Mouse (Mus musculus) erythroid progenitor cell, adult 5-6 weeks (primary cell): Measurements from ENCODE around the gene Dedd. TPM values are rescaled to one million over a fixed set of nuclear protein-coding genes. Genes with fewer than 3 reads are reported as not detected.
A peak's percentile ranks its signal among the peaks of the same experiment; 100 is the strongest.

Experiments
- ATAC-seq: replicated peaks from 2 replicates; pipeline ENCODE4 v1.8.0; 2016; ENCODE audit warnings: moderate number of reproducible peaks, mild to moderate bottlenecking, moderate TSS enrichment, inconsistent platforms; ENCODE audit not compliant: poor library complexity, low FRiP score, severe bottlenecking
- total RNA-seq, 2 experiments: library from RNA; stranded (forward) in 1 of 2; stranded (reverse) in 1 of 2; fragments of 150-400 nt in 1 of 2; fragments of 186-747, 209-891 nt in 1 of 2; gene quantifications; 2 replicates each; pipeline versions ENCODE4 v1.2.3 to v1.2.4; 2015 to 2017; ENCODE audit warnings: low replicate concordance in 2 of 2

Gene Dedd
- total RNA-seq, 2 experiments from 2014 or later: 3.3 to 13.4 TPM

DNA sequence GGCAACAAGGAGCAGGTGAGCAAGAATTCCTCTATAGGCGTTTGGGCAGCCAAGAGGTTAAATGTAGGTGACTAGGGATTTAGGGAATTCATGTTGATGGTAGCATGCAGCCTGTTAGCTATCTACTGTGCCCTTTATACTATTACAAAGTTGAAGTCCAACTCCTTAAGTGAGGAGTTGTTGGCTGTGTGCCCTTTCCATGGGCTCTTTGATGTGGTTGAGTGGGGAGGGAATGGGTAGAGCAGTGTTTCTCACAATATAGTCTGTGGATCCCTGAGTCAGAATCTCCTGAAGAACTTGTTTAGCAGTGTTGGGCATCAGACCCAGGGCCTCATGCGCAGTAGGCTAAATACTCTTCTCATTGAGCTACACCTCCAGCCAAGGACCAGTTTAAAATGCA is 27.9 kb downstream of the Dedd start:
- no peak for ATAC-seq

DNA sequence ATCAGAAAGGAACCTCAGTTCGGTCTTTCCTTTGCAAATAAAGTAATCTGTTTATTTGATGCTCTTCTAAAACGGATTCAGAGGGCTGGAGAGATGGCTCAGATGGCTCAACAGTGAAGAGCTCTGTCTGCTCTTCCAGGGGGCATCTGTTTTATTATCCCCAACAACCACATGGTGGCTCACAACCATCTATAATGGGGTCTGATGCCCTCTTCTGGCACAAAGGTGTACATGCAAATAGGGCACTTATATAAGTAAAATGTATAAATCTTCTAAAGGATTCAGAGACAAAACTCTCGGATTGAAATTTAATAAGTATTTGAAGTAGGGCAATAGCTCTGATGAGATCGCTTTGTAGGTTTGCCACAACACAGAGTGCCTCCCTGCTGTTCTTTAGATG is 29.5 kb downstream of the Dedd start:
- 0 out of 2 replicates have a peak, but pooled peaks have one; percentile 31 for ATAC-seq

DNA sequence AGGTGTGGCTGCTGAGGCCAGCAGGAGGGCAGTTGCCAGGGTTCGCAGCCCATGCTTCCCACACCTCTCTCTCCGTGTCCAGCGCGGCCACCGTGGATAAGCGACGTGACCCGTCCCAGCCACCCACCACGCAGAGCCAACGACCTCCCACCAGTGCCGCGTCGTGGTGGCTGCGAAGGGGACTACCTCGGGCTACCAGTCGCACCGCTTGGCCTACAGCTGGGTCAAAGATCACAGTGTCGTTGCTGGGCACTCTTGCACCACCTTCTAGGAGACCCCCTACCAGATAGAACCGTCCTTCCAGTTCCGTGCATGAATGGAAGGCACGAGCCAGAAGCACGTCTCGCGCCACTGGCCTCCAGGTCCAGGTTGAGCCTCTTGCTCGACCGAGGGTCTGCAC is 31.3 kb downstream of the Dedd start:
- ATAC-seq: peak; percentile 1; the same call in 1 of the 2 replicates

GRCm38 (mm10) chr1:171360656-171361055 is 31.7 kb downstream of the Dedd start, which contains the start of gene Klhdc9:
TSS of gene Klhdc9 (minus strand) at chr1:171360798.
- peak; percentile 88 for ATAC-seq

- ATAC-seq: peak; percentile 82
These were observed 32.5 kb downstream of the Dedd start for GRCm38 (mm10) chr1:171361106-171362103.

DNA sequence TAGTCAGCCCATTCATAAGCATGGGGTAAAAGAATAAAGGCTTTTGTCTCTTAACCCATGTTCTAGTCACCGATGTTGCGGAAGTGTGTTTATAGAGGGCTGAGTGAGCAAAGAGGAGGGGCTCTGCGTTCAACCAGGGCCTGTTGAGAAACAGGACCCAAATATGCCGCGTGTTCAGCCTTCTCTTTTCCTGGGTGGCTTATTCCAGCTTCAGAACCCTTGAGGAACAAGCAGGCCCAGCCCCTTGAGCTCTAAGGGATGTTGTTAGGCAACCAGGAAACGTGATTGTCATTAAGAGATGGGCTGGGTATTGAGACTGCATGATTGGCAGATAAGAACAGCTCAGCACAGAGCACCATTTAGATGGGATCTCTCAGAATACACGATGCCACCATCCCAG is 37.0 kb downstream of the Dedd start:
- no peak for ATAC-seq

- ATAC-seq: no peak
These were observed 41.1 kb downstream of the Dedd start, which contains the start of gene Nectin4 for GRCm38 (mm10) chr1:171369845-171370556. TSS of gene Nectin4 (plus strand) at chr1:171370099.

DNA sequence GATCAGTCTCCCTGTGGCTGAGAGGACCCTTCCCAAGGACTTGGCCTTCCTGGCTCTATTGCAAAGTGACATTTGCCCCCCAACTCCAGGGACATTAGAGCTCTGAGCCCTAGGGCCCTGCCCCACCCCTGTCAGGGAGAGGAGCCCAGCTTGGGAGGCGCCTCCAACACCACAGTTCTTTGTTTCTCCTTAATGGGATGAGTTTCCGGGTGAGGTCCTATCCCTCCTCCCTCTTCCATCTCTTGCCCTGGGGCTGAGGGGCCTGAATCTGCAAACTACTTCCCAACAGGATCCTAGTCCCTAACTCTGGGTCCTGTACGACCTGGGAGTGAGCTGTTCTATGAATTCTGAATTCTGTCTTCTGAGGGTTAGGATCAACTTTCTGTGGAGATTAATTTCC is 43.9 kb downstream of the Dedd start:
- ATAC-seq: no peak

DNA sequence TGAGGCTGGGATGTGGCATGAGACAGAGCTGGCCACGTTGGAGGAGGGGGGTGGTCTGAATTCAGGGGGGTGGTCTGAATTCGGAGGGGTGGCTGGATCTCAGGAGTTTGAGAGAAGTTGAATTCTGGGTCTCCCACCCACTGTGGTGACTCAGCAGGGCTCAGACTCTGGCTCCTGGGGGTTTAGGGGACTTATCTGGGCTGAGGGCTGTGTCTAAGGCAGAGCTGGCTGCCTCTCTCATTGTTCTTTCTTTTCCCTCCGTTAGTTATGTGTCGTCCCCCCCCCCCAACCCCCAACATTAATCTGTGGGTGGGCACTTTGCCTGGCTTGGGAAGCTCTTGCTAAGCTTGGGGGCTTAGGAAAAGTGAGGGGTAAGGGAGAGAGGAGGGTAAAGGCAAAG is 45.0 kb downstream of the Dedd start:
- ATAC-seq: no peak

GRCm38 (mm10) chr1:171375646-171376097 is 46.7 kb downstream of the Dedd start:
- ATAC-seq: no peak

DNA sequence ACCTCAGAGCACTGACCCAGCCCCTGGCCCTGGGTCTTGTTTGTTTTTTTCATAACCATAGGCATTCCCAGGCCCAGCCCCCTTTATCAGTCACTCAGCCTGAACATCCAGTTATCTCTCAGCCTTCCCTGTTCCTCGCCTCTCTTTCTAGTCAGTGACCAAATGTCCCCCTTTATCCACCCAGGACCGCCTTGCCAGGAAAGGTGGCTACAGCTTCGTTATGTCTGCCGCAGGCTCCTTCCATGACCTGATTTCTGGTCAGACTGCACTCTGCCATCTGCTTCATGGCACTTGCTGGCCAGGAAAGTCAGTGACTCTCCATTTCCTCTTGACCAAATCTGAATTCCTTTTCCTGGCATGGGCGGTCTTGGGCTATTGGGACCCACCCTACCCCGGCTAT is 49.4 kb downstream of the Dedd start:
- ATAC-seq: no peak

GRCm38 (mm10) chr1:171379935-171380599 is 51.1 kb downstream of the Dedd start:
- 0 out of 2 replicates have a peak, but pooled peaks have one; percentile 29 for ATAC-seq

GRCm38 (mm10) chr1:171382096-171382620 is 53.2 kb downstream of the Dedd start:
- ATAC-seq: no peak

- no peak for ATAC-seq
These were observed 55.4 kb downstream of the Dedd start for GRCm38 (mm10) chr1:171384361-171384760.

- ATAC-seq: no peak
These were observed 56.2 kb downstream of the Dedd start for GRCm38 (mm10) chr1:171385171-171385570.

DNA sequence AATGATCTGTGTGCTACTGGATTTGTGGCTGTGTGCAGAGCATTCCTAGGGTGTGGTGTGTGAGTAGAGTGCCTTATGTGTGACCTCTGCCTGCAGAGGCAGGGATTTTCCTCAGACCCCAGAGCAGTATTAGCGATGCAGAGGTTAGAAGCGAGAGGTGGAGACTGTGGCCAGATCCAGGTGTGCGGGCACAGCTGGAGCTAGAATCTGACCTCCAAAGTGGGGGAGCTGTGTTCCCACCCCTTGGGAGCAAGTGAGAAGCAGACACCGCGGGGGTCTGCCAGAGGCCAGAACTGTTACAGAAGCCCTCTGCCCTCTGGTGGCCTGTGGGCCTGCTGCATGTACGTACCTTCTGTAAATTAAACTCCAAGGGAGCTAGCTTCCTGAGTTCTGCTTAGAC is 58.2 kb downstream of the Dedd start:
- ATAC-seq: no peak

DNA sequence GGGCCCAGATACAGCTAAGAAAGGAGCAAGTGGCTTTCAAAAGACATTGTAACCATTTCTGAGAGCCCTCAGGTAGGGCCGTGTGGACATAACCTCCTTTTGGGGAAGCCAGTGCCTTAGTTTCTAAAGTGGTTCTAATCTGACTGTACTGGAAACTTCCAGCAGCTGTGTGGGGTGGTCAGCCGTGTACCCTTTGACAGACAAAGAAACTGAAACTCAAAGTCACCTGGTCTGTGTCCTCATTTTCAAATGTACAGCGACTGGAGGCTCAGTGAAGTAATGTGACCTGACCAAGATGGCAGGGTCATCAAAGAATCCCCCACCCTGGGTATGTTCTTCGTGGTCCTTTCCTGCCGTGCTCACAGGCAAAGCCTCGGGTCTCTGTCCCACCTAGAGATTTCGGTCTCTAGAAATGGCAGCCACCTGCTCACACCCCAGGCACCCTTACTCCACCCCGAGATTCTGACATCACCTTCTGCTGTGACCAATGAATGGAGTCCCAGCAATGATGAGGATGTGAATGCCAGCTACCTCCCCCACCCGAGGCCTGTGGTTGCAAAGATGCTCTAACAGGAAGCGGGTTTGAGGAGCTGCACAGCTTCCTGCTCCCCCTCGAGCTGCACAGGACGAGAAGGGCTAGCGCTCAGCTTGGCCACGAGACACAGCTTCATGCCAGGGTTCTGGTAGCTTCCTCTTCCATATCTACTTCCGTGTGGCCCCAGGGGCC is 59.6 kb downstream of the Dedd start, which contains the start of gene Arhgap30:
Arhgap30 (plus strand) TSS at position 579 of the 727 bp plus-strand sequence.
- ATAC-seq: 0 out of 2 replicates have a peak, but pooled peaks have one; percentile 40

- ATAC-seq: no peak
These were observed 61.2 kb downstream of the Dedd start for GRCm38 (mm10) chr1:171390101-171390500.
